Mouse (Mus musculus) forebrain, embryonic 15.5 days (tissue): ENCODE measurements at regions not wholly inside any gene's neighbourhood (a gene's known extent, or its start where the extent isn't known, plus 50 kb on each side); places are given as distances from the start of the nearest gene placed in this dataset.
A peak's percentile ranks its signal among the peaks of the same experiment; 100 is the strongest.

Source experiments
- ATAC-seq: fragments of 200-750 bp; cut with Nextera tagmentation; replicated peaks from 2 replicates; pipeline ENCODE4 v1.8.0; 2017; ENCODE audit warnings: mild to moderate bottlenecking, moderate TSS enrichment, moderate library complexity
- H3K27ac ChIP-seq: fragments of 300-500 bp; sonication (generic); replicated peaks from 2 replicates; pipeline ENCODE4 v1.5.1; 2015; ENCODE audit warnings: mild to moderate bottlenecking, inconsistent platforms
- H3K27me3 ChIP-seq: fragments of 300-500 bp; sonication (generic); 2 replicates; pipeline ENCODE4 v1.6.1; 2015; ENCODE audit warnings: inconsistent platforms
- H3K36me3 ChIP-seq: fragments of 300-500 bp; sonication (generic); 2 replicates; pipeline ENCODE4 v1.6.1; 2015; ENCODE audit warnings: mild to moderate bottlenecking, inconsistent platforms
- H3K4me1 ChIP-seq: fragments of 300-500 bp; sonication (generic); 2 replicates; pipeline ENCODE4 v1.6.1; 2015; ENCODE audit warnings: inconsistent platforms
- H3K4me2 ChIP-seq: fragments of 300-500 bp; sonication (generic); replicated peaks from 2 replicates; pipeline ENCODE4 v1.6.1; 2015; ENCODE audit warnings: mild to moderate bottlenecking, inconsistent platforms
- H3K4me3 ChIP-seq: fragments of 300-500 bp; sonication (generic); 2 replicates; pipeline ENCODE4 v1.5.1; 2015; ENCODE audit warnings: mild to moderate bottlenecking, inconsistent platforms
- H3K9ac ChIP-seq: fragments of 300-500 bp; sonication (generic); replicated peaks from 2 replicates; pipeline ENCODE4 v1.6.1; 2015; ENCODE audit warnings: mild to moderate bottlenecking, inconsistent platforms
- H3K9me3 ChIP-seq: fragments of 300-500 bp; sonication (generic); 2 replicates; pipeline ENCODE4 v1.6.1; 2016; ENCODE audit warnings: inconsistent platforms
- whole genome bisulfite sequencing: fragments of 180-500 bp; shearing (Covaris S2); methylation state at CpG from one replicate; pipeline ENCODE4 v1.1.7; 2015; ENCODE audit warnings: mixed read lengths; 5-methylcytosine and 5-hydroxymethylcytosine counted together

DNA sequence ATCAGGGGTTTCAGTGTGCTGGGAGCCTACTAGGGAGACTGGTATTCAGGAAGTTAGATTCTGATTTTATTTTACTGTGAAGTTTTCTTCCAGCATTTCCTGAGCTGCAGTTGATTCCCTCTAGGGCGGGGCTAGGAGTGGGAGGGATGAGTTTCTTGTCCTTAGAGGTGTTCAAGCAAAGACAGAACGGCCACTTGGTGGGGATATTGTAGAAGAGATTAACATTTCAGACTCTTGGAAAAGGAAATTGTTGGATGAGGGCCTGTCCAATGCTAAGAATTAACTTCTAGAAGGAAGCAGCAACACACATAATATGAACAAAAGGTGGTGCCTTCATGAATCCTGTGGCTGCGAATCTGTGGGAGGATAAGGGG lies 230.1 kb upstream of the Chd6 start:
- H3K27ac ChIP-seq = peak overlapping the region; percentile 77
- H3K9me3 ChIP-seq = no peaks in the 10 kb centered on the region
- H3K4me2 ChIP-seq = 0 out of 2 replicates have a peak overlapping the region, but pooled peaks have one; percentile 8
- no peak overlapping the region; the same call in 1 of the 2 replicates for H3K9ac ChIP-seq
- 10% methylated on average over 3 of the region's 3 CpGs for WGBS
- no peak overlapping the region for H3K4me3 ChIP-seq
- H3K27me3 ChIP-seq = no peaks in the 10 kb centered on the region
- peaks cover 39% of the 10 kb centered on the region for H3K4me1 ChIP-seq
- ATAC-seq = no peak
- H3K36me3 ChIP-seq = no peaks in the 10 kb centered on the region

DNA sequence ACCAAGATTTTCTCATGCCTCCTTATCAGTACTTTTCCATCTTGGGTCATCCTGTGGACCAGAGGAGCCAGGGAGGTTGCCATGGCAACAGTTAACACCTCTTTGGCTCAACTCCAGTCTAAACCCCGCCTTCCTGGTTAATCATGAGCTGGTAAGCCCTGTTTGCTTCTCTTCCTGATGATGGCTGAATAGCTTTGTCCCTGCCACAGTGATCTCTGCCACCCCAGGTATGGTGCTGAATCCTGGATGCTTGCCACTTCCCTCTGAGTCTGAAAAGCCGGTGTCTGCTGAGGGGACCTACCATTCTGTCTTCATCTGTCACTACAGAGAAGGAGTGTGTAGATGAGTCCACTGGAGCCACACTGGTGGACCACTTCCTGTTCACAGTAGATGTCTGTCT lies 223.8 kb upstream of the Chd6 start:
- no peak overlapping the region for H3K27ac ChIP-seq

DNA sequence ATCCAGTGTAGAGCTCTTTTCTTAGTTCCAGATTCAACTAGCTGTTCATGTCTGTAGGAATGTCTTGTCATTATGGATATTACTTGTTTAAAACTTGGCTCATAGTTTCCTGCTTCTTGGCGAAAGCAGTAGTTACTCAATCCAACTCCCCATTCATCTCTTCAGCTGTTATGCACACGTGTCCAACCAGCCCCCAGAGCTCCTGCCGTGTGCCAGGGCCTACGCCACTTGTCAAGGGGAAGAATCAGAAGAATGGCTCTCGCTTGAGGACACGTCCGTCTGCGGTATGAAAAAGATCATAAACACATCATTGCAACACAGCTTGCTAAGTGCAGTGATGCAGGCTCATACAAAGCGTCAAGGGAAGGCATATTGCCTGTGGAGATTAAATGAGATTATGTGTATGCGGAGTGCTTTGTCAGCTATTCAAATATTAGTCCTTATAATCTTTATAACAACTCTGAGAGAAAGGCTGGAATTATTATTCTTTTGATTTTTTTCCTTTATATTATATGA lies 223.0 kb upstream of the Chd6 start:
- Histone ChIP-seq H3K9ac (no peak overlapping the region), H3K27ac (no peak overlapping the region), H3K4me3 (no peak overlapping the region), H3K27me3 (no peaks in the 10 kb centered on the region), H3K9me3 (no peaks in the 10 kb centered on the region), H3K4me2 (no peak overlapping the region), H3K4me1 (peaks cover 8% of the 10 kb centered on the region), H3K36me3 (no peaks in the 10 kb centered on the region)
- 56% methylated on average over 10 of the region's 10 CpGs for WGBS
- peak; percentile 66; the same call in 1 of the 2 replicates for ATAC-seq

More for the DNA sequence above, 223.8 kb upstream of the Chd6 start:
- no peak overlapping the region for H3K9ac ChIP-seq
- WGBS = 17% methylated on average over 2 of the region's 2 CpGs
- H3K4me3 ChIP-seq = no peak overlapping the region
- H3K9me3 ChIP-seq = no peaks in the 10 kb centered on the region
- no peak overlapping the region for H3K4me2 ChIP-seq
- peaks cover 8% of the 10 kb centered on the region for H3K4me1 ChIP-seq
- no peaks in the 10 kb centered on the region for H3K36me3 ChIP-seq
- ATAC-seq = no peak
- H3K27me3 ChIP-seq = no peaks in the 10 kb centered on the region

DNA sequence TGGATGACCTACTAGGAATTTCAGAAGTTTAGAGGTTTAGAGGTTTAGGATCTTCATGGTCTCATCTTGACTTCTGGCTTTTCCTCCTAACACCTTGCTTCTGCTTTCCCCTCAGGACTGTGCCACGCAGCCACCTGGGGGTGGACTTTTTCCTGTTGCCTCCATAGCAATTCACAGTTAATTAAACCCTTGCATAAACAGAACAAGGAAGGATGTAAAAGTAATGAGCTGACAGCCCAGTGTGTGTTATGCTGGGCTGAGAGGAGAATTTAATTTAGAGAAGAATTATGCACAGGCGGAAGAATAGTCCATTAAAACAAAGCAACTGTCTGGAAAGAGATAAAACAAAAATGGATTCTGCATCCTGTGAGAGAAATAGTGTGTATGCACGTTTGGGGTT lies 193.9 kb upstream of the Chd6 start:
- Histone ChIP-seq H3K9ac (no peak overlapping the region), H3K4me3 (no peak overlapping the region), H3K4me2 (no peak overlapping the region), H3K27me3 (no peaks in the 10 kb centered on the region), H3K4me1 (peaks cover 10% of the 10 kb centered on the region; the same call in 1 of the 2 replicates), H3K36me3 (no peaks in the 10 kb centered on the region), H3K27ac (no peak overlapping the region), H3K9me3 (no peaks in the 10 kb centered on the region)
- 17% methylated on average over 3 of the region's 3 CpGs for WGBS
- ATAC-seq = no peak

DNA sequence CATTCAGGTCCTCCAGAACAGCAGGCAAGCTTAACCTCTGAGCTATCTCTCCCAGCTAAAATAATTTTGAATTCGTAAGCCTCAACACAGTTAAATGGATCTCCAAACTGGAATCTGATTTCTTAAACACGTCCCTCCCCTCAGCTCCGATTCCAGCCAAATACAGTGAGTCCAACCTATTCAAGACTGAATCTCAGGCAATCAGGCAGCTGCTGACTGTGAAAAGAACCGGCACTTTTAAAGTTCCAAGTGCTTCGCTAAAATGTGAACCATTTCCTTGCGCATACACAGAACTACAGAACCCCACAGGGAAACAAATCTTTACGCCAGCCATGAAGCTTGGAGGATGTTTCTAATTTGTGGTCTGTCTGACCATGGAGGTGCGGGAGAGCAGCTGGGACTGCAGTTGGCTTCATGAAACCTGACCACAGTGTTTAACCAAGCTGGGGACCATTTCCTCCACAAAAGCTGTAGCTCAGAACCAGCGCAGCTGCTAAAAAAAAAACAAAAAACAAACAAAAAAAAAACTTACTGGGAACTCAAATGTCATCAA lies 160.1 kb upstream of the Chd6 start:
- Histone ChIP-seq H3K4me2 (no peak overlapping the region), H3K36me3 (no peaks in the 10 kb centered on the region), H3K27ac (no peak overlapping the region), H3K4me1 (peaks cover 26% of the 10 kb centered on the region), H3K9me3 (no peaks in the 10 kb centered on the region), H3K4me3 (no peak overlapping the region), H3K9ac (no peak overlapping the region), H3K27me3 (no peaks in the 10 kb centered on the region)
- ATAC-seq = no peak
- WGBS = 40% methylated on average over 9 of the region's 9 CpGs

DNA sequence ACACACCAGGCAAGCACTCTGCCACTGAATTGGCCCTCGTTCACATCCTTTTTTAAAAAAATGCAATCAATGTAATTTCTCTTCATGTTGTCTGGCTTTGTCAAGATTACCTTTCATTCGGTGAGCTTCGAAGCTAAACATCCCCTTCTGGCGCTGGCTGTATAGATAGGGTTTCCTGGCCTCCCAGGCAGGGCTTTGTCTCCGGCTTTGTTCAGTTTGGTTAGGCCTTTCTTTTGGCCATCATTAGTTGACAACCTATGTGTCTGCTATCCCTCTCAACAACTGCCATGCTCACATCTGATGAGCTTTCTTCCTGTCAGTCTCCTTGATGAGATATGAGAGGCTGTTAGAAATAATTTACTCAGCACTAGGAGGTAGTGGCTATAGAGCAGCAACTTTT lies 157.6 kb upstream of the Chd6 start:
- Histone ChIP-seq H3K27me3 (no peaks in the 10 kb centered on the region), H3K4me3 (no peak overlapping the region), H3K4me2 (no peak overlapping the region), H3K9ac (no peak overlapping the region), H3K4me1 (peaks cover 26% of the 10 kb centered on the region), H3K27ac (no peak overlapping the region), H3K9me3 (no peaks in the 10 kb centered on the region), H3K36me3 (no peaks in the 10 kb centered on the region)
- ATAC-seq = no peak
- WGBS = 8% methylated on average over 5 of the region's 5 CpGs

DNA sequence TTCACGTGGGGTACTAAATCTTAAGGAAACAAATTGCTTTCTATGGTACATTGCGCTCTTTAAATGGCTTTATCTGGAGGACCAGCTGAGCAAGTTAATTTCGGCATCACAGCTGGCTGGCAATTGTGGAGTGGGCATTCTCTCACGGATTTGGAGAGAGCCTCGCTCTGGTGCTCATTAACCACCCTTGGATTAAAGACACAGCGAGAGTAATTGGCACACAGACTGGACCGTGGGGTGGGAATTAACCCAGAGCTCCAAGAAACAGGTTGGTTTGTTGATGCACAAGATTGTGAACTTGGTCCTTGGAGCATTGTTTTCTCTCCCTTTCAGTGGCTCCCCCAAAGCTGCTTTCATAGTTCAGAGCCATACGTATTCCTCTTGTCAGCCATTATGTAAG lies 156.3 kb upstream of the Chd6 start:
- Histone ChIP-seq H3K27ac (peak overlapping the region; percentile 72), H3K36me3 (no peaks in the 10 kb centered on the region), H3K4me2 (0 out of 2 replicates have a peak overlapping the region, but pooled peaks have one; percentile 10), H3K9me3 (no peaks in the 10 kb centered on the region), H3K27me3 (no peaks in the 10 kb centered on the region), H3K4me3 (no peak overlapping the region), H3K9ac (no peak overlapping the region), H3K4me1 (peaks cover 26% of the 10 kb centered on the region)
- peak; percentile 85 for ATAC-seq
- 2% methylated on average over 8 of the region's 8 CpGs for WGBS

DNA sequence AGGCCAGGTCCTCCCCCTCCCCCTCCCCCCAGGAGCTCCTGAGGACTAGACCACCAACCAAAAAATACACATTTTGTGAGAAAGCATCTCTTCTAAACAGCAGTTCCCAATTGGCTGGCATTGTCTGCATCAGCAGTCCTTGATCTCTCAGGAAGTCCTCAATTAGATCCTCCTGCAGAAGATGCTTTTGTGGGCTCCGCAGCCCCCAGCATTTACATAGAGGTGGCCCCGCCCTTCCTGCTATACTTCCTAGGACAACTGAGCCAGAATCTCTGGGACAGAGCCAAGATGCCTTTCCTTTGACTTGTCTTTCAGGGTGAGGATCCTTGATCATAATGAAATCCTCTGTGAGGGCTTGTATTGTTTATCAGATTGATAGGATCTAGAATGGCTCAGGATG lies 143.9 kb upstream of the Chd6 start:
- no peaks in the 10 kb centered on the region for H3K27me3 ChIP-seq
- H3K4me2 ChIP-seq = no peak overlapping the region
- no peak overlapping the region for H3K9ac ChIP-seq
- no peaks in the 10 kb centered on the region for H3K9me3 ChIP-seq
- no peak overlapping the region for H3K4me3 ChIP-seq
- no peak overlapping the region for H3K27ac ChIP-seq
- no peaks in the 10 kb centered on the region for H3K4me1 ChIP-seq
- WGBS = 94% methylated on average over 2 of the region's 2 CpGs
- no peak for ATAC-seq
- no peaks in the 10 kb centered on the region for H3K36me3 ChIP-seq

DNA sequence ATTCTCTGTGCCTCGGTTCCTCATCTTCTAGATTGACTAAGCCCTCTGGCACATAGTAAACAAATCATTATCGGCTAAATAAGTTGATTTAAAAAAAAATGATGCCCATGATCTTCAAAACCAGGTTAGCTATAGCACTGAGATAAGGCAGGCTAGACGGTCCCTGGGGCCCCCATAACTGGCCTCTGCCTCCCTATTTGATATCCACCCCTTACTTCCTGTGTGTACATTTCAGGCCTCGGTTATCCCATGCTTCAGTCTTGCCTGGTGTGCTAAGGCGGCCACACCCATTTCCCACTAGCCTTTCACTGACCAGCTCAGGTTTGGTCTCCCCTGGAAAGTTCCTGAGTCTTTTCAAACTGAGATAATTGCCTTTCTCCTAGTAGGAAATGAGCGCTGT lies 132.8 kb upstream of the Chd6 start:
- Histone ChIP-seq H3K27me3 (no peaks in the 10 kb centered on the region), H3K4me1 (no peaks in the 10 kb centered on the region), H3K9ac (no peak overlapping the region), H3K4me3 (no peak overlapping the region), H3K36me3 (no peaks in the 10 kb centered on the region), H3K27ac (no peak overlapping the region), H3K9me3 (no peaks in the 10 kb centered on the region), H3K4me2 (no peak overlapping the region)
- 84% methylated on average over 6 of the region's 6 CpGs for WGBS
- ATAC-seq = no peak

DNA sequence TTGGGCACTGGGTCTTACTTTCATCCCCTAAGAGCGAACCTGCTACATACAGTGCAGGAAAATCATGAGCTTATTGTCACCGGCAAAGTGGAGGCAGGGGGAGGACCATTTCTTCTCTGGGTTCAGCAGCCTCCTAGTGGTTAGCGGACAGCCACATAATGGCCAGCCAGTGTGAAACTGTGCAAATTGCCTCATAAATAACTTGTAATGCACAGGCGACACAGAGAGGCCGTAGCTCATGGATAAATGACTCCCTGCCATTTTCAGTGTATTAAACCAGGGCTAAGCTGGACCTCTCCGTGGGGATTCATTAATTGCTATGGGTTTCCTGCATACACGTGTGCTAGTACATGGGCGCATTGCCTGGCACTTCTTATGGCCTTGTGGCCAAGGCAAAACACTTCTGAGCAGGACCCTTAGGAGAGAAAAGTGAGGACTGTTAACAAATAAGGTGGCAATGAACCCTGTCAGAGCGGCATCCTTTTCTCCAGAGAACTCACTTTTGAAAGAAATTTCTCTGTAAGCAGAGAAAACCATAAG lies 128.5 kb upstream of the Chd6 start:
- no peak overlapping the region for H3K4me3 ChIP-seq
- no peak for ATAC-seq
- no peak overlapping the region for H3K9ac ChIP-seq
- H3K9me3 ChIP-seq = no peaks in the 10 kb centered on the region
- H3K27me3 ChIP-seq = no peaks in the 10 kb centered on the region
- peaks cover 10% of the 10 kb centered on the region; the same call in 1 of the 2 replicates for H3K4me1 ChIP-seq
- 43% methylated on average over 9 of the region's 9 CpGs for WGBS
- H3K4me2 ChIP-seq = no peak overlapping the region
- H3K27ac ChIP-seq = no peak overlapping the region
- no peaks in the 10 kb centered on the region for H3K36me3 ChIP-seq

DNA sequence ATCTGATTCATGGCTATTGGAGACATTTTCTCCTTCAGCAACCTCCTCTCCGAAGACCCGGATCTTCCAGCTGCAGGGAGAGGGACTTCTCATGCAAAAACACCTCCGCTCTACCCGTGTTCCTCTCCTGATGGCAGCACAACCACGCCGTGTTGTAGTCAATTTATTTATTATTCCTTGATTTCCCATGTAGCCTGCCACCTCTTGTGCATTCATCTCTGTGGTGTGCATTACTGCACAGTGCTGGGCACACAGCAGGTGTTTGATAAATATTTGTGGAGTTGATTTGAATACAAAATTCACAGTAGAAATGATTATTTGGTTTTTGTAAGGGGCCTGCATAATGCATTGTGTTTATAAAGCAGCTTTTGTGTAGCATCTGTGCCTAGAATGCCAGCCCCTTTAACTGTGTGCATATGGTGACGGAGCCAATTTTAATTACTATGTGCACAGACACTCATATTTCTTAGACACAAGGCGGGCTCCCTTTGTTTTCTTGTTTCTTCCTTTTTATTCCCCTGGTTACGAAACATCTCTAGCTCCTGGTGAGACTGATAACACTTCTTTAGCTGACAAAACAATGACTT lies 124.4 kb upstream of the Chd6 start:
- Histone ChIP-seq H3K9me3 (no peaks in the 10 kb centered on the region), H3K27ac (peak overlapping the region; percentile 47), H3K27me3 (no peaks in the 10 kb centered on the region), H3K9ac (no peak overlapping the region), H3K4me1 (peaks cover 24% of the 10 kb centered on the region; the same call in 1 of the 2 replicates), H3K36me3 (no peaks in the 10 kb centered on the region), H3K4me2 (no peak overlapping the region), H3K4me3 (no peak overlapping the region)
- 50% methylated on average over 9 of the region's 9 CpGs for WGBS
- peak; percentile 72; the same call in 1 of the 2 replicates for ATAC-seq

DNA sequence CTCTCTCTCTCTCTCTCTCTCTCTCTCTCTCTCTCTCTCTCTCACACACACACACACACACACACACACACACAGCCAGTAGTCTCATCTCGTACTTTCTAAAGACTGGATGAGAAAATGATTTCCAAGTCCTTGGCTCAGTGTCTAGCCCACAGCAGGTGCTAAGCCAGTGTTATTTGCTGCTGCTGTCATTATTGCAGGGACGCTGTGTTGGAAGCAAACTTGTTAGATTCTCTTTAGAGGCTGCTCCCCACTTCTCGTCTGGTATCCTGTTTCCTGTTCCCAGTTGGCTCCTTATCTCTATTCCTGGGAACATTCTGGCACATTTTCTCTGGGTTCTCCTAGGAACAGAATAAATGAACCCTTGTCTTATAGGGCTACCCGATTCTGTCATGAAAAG lies 122.5 kb upstream of the Chd6 start:
- 20% methylated on average over 4 of the region's 4 CpGs for WGBS
- Histone ChIP-seq H3K9me3 (no peaks in the 10 kb centered on the region), H3K4me3 (no peak overlapping the region), H3K27me3 (no peaks in the 10 kb centered on the region), H3K4me2 (no peak overlapping the region), H3K4me1 (peaks cover 24% of the 10 kb centered on the region; the same call in 1 of the 2 replicates), H3K9ac (no peak overlapping the region), H3K36me3 (no peaks in the 10 kb centered on the region), H3K27ac (no peak overlapping the region)
- peak; percentile 63 for ATAC-seq
